ENCODE assay signal across 8 mouse cellular contexts in genomic region chr3:97887785-97888167, GRCm38 (mm10). TPM values are rescaled to one million over a fixed set of nuclear protein-coding genes. Genes with fewer than 3 reads are reported as not detected.
A peak's percentile ranks its signal among the peaks of the same experiment; 100 is the strongest.
DNase-seq lines count a peak whose midpoint lies in the region; ATAC-seq lines count a peak whose summit lies in the region.
"Had no signal": no experiment of that assay in that cellular context is flagged by ENCODE, and none has a peak within 500 bp of the region (broad histone marks: within the 10 kb centered on the region; RNA-seq: fewer than 3 reads in every experiment).

No protein-coding gene starts in this region.

- no peaks in the 10 kb centered on the region for H3K9me3 ChIP-seq in embryonic facial prominence, embryonic 14.5 days (ENCODE audit: control insufficient read depth, low read length)
- H3K9me3 ChIP-seq in intestine, embryonic 16.5 days (ENCODE audit: control insufficient read depth, low read length) = no peaks in the 10 kb centered on the region
- no peaks in the 10 kb centered on the region for H3K9me3 ChIP-seq in stomach, embryonic 15.5 days

- peaks cover 33% of the 10 kb centered on the region for H3K27me3 ChIP-seq in embryonic facial prominence, embryonic 14.5 days (replicated peaks; ENCODE audit: control insufficient read depth, insufficient read depth, low read length)
- peaks cover 28% of the 10 kb centered on the region for H3K27me3 ChIP-seq in intestine, embryonic 16.5 days (replicated peaks; ENCODE audit: control insufficient read depth, insufficient read depth, low read length)
- peaks cover 35% of the 10 kb centered on the region for H3K27me3 ChIP-seq in stomach, embryonic 15.5 days (replicated peaks)

- 63% methylated on average over 5 of the region's 5 CpGs for WGBS in embryonic facial prominence, embryonic 14.5 days
- 63% methylated on average over 5 of the region's 5 CpGs for WGBS in intestine, embryonic 16.5 days
- WGBS in stomach, embryonic 15.5 days = 73% methylated on average over 5 of the region's 5 CpGs

- no peak for ATAC-seq in embryonic facial prominence, embryonic 14.5 days (ENCODE audit: low read depth)
- no peak for ATAC-seq in intestine, embryonic 16.5 days
- ATAC-seq in stomach, embryonic 15.5 days (ENCODE audit: insufficient read depth, low FRiP score, low read depth) = no peak

- no peak overlapping the region; the same call in 1 of the 2 replicates for H3K9ac ChIP-seq in embryonic facial prominence, embryonic 14.5 days (ENCODE audit: low read depth, low read length)
- H3K9ac ChIP-seq in intestine, embryonic 16.5 days (ENCODE audit: low read depth, low read length) = no peak overlapping the region
- no peak overlapping the region for H3K9ac ChIP-seq in stomach, embryonic 15.5 days

- H3K4me1 ChIP-seq in embryonic facial prominence, embryonic 14.5 days (ENCODE audit: control insufficient read depth, insufficient read depth, low read length) = 0 out of 2 replicates have a peak, but pooled peaks cover 5% of the 10 kb centered on the region
- H3K4me1 ChIP-seq in intestine, embryonic 16.5 days (ENCODE audit: control insufficient read depth, insufficient read depth, low read length) = peaks cover 7% of the 10 kb centered on the region
- H3K4me1 ChIP-seq in stomach, embryonic 15.5 days = peaks cover 8% of the 10 kb centered on the region

- intact Hi-C loops in heart, postnatal 10 days (cut with DNase I) = no loop called here

- DNase-seq in right cerebral cortex, adult 18-20 months = peak; percentile 23
- DNase-seq in right cerebral cortex, postnatal 14 days = no peak
- DNase-seq in embryonic facial prominence, embryonic 14.5 days (ENCODE audit: low spot score) = no peak
- DNase-seq in yolk sac, embryonic 10.5 days (ENCODE audit: low spot score) = no peak
- DNase-seq in heart, postnatal 10 days = no peak
- DNase-seq: heart, adult 18-20 months had no signal

- H3K4me2 ChIP-seq in embryonic facial prominence, embryonic 14.5 days (ENCODE audit: low read depth, low read length) = peak overlapping the region; percentile 88
- H3K4me2 ChIP-seq in intestine, embryonic 16.5 days (ENCODE audit: low read depth, low read length) = peak overlapping the region; percentile 88; the same call in 1 of the 2 replicates
- no peak overlapping the region for H3K4me2 ChIP-seq in stomach, embryonic 15.5 days

- no peak overlapping the region for H3K27ac ChIP-seq in embryonic facial prominence, embryonic 14.5 days (replicated peaks; ENCODE audit: low read depth, low read length)
- no peak overlapping the region for H3K27ac ChIP-seq in intestine, embryonic 16.5 days (ENCODE audit: low read length)
- no peak overlapping the region for H3K27ac ChIP-seq in stomach, embryonic 15.5 days

- no peaks in the 10 kb centered on the region for H3K36me3 ChIP-seq in embryonic facial prominence, embryonic 14.5 days (ENCODE audit: control insufficient read depth, insufficient read depth, low read length)
- H3K36me3 ChIP-seq in intestine, embryonic 16.5 days (ENCODE audit: control insufficient read depth, insufficient read depth, low read length) = no peaks in the 10 kb centered on the region
- no peaks in the 10 kb centered on the region for H3K36me3 ChIP-seq in stomach, embryonic 15.5 days

- H3K4me3 ChIP-seq in embryonic facial prominence, embryonic 14.5 days (ENCODE audit: low read depth, low read length) = peak overlapping the region; percentile 48
- H3K4me3 ChIP-seq in intestine, embryonic 16.5 days (ENCODE audit: low read length) = no peak overlapping the region
- H3K4me3 ChIP-seq in stomach, embryonic 15.5 days (replicated peaks) = peak overlapping the region; percentile 35; the same call in 1 of the 2 replicates

RNA-seq across cellular contexts. Expression of gene Pde4dip, which starts 0.7 kb away (rescaled TPM):
- 48.5 and 64.6 TPM in 2 replicates for polyA plus RNA-seq in embryonic facial prominence, embryonic 14.5 days (2014; fragmentation: Nextera tagmentation; extraction: Ambion mirVana)
- 20.2 and 21.2 TPM in 2 replicates for polyA plus RNA-seq in intestine, embryonic 16.5 days (2015; fragmentation: Nextera tagmentation; extraction: Ambion mirVana)
- 21.3 and 24.0 TPM in 2 replicates for polyA plus RNA-seq in stomach, embryonic 15.5 days (2015; fragmentation: Nextera tagmentation; extraction: Ambion mirVana)
- 1,000 to 10,000 TPM; 1,178 to 1,212 TPM for total RNA-seq in heart, postnatal 10 days (2021)

RNA-seq across cellular contexts. Expression of gene Sec22b, which starts 13.2 kb away (rescaled TPM):
- polyA plus RNA-seq in embryonic facial prominence, embryonic 14.5 days (2014; fragmentation: Nextera tagmentation; extraction: Ambion mirVana) = 187 and 194 TPM in 2 replicates
- polyA plus RNA-seq in intestine, embryonic 16.5 days (2015; fragmentation: Nextera tagmentation; extraction: Ambion mirVana) = 152 and 157 TPM in 2 replicates
- polyA plus RNA-seq in stomach, embryonic 15.5 days (2015; fragmentation: Nextera tagmentation; extraction: Ambion mirVana) = 139 and 143 TPM in 2 replicates
- total RNA-seq in heart, postnatal 10 days (2021) = 10 to 100 TPM; 49.6 to 54.1 TPM
